Mouse (Mus musculus) stomach, embryonic 16.5 days (tissue): ENCODE measurements around the gene Slc20a1. TPM values are rescaled to one million over a fixed set of nuclear protein-coding genes. Genes with fewer than 3 reads are reported as not detected.

Source experiments
- ATAC-seq: fragments of 200-750 bp; cut with Nextera tagmentation; 2 replicates; pipeline ENCODE4 v1.8.0; 2017; ENCODE audit warnings: moderate number of reproducible peaks, moderate TSS enrichment; ENCODE audit not compliant: insufficient read depth, low FRiP score
- H3K27ac ChIP-seq: fragments of 300-500 bp; sonication (generic); 2 replicates; pipeline ENCODE4 v1.5.1; 2014; ENCODE audit warnings: low read length
- H3K27me3 ChIP-seq: fragments of 300-500 bp; sonication (generic); 2 replicates; pipeline ENCODE4 v1.6.1; 2014; ENCODE audit warnings: low read length, control low read depth, mixed read lengths; ENCODE audit not compliant: control insufficient read depth, insufficient read depth
- H3K36me3 ChIP-seq: fragments of 300-500 bp; sonication (generic); 2 replicates; pipeline ENCODE4 v1.6.1; 2014; ENCODE audit warnings: low read length; ENCODE audit not compliant: control insufficient read depth, insufficient read depth
- H3K4me1 ChIP-seq: fragments of 300-500 bp; sonication (generic); 2 replicates; pipeline ENCODE4 v1.6.1; 2014; ENCODE audit warnings: low read length, control low read depth, mixed read lengths; ENCODE audit not compliant: control insufficient read depth, insufficient read depth
- H3K4me2 ChIP-seq: fragments of 300-500 bp; sonication (generic); 2 replicates; pipeline ENCODE4 v1.6.1; 2014; ENCODE audit warnings: low read depth, low read length, mixed read lengths
- H3K4me3 ChIP-seq: fragments of 300-500 bp; sonication (generic); replicated peaks from 2 replicates; pipeline ENCODE4 v1.5.1; 2014; ENCODE audit warnings: mild to moderate bottlenecking, low read length
- H3K9ac ChIP-seq: fragments of 300-500 bp; sonication (generic); 2 replicates; pipeline ENCODE4 v1.6.1; 2014; ENCODE audit warnings: low read length
- H3K9me3 ChIP-seq: fragments of 300-500 bp; sonication (generic); replicated peaks from 2 replicates; pipeline ENCODE4 v1.6.1; 2016; ENCODE audit warnings: low read length, control low read depth; ENCODE audit not compliant: control insufficient read depth
- WGBS: fragments of 180-500 bp; shearing (Covaris S2); extraction: QIAGEN DNeasy Blood & Tissue Kit; methylation state at CpG from one replicate; pipeline ENCODE4 v1.1.7; 2014; 5-methylcytosine and 5-hydroxymethylcytosine counted together
- polyA plus RNA-seq: library from polyadenylated mRNA; unstranded; fragments of >200 nt; fragmentation: Nextera tagmentation; extraction: Ambion mirVana; gene quantifications from 2 replicates; pipeline ENCODE4 v1.2.1, GENCODE M21; 2015

Gene Slc20a1
- polyA plus RNA-seq, 1 experiment from 2014 or later = 24.8 TPM

DNA sequence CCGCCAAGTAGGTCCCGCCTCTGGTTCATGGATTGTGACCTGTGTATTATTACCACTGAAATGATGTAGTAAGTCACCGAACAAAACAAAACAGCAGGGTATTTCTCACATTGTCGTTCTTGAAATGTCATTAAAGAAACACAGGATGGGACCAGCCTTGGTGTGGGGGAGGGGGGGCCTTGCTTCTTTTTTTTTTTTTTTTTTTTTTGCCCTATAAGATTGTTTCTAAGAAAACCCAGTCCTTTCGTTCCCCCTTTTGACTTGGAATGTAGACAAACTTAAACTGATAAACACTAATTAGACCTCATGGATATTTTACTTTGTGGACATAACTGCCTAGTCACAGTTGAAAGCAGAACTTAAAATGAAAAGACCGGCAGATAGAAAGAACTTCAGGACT is 6.4 kb downstream of the Slc20a1 start:
- 0 out of 2 replicates have a peak, but pooled peaks cover 10% of the 10 kb centered on the region for H3K36me3 ChIP-seq
- H3K9ac ChIP-seq = no peak overlapping the region
- WGBS = 82% methylated on average over 6 of the region's 6 CpGs
- ATAC-seq = no peak
- H3K9me3 ChIP-seq = no peaks in the 10 kb centered on the region
- no peaks in the 10 kb centered on the region for H3K27me3 ChIP-seq
- peaks cover 5% of the 10 kb centered on the region for H3K4me1 ChIP-seq
- no peak overlapping the region for H3K4me3 ChIP-seq
- no peak overlapping the region for H3K27ac ChIP-seq
- no peak overlapping the region for H3K4me2 ChIP-seq

DNA sequence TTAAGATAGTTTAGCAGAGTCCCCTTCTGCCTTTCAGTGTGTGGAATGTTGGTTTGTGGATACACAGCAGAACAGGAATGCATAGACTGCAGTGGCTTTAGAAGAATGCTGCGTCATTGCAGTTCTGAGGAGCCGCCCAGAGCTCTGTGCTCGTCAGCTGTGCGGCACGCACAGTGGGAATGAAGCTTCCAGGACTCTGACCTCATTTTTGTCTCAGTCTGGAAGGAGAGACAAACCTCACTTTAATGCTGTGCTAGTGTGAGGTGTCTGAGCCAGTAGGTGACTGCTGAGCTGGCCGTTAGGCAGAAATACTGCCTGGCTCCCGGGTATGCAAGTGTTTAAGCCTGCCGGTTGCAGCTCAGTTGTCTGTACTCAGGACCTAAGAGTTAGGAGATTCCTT is 8.3 kb downstream of the Slc20a1 start:
- no peak for ATAC-seq
- Histone ChIP-seq H3K4me1 (no peaks in the 10 kb centered on the region), H3K9ac (no peak overlapping the region), H3K36me3 (peaks cover 10% of the 10 kb centered on the region; the same call in 1 of the 2 replicates), H3K27me3 (no peaks in the 10 kb centered on the region), H3K4me2 (no peak overlapping the region), H3K9me3 (no peaks in the 10 kb centered on the region), H3K27ac (no peak overlapping the region), H3K4me3 (no peak overlapping the region)
- 93% methylated on average over 8 of the region's 8 CpGs for WGBS

DNA sequence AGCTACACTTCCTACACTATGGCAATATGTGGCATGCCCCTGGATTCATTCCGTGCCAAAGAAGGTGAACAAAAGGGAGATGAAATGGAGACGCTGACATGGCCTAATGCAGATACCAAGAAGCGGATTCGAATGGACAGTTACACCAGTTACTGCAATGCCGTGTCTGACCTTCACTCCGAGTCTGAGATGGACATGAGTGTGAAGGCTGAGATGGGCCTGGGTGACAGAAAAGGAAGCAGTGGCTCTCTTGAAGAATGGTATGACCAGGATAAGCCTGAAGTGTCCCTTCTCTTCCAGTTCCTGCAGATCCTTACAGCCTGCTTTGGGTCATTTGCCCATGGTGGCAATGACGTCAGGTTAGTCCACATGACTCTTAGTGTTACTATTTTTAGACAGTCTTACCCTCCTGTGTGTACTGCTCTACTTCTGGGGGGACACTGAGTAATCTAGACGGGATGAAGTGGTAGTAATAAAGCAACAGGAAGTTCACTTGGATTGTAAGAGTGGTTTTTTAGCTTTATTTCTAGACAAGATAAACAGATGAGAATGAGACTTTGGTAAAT is 9.7 kb downstream of the Slc20a1 start:
- Histone ChIP-seq H3K9ac (no peak overlapping the region), H3K9me3 (no peaks in the 10 kb centered on the region), H3K4me1 (no peaks in the 10 kb centered on the region), H3K27me3 (no peaks in the 10 kb centered on the region), H3K27ac (no peak overlapping the region), H3K4me2 (no peak overlapping the region), H3K36me3 (peaks cover 10% of the 10 kb centered on the region; the same call in 1 of the 2 replicates), H3K4me3 (no peak overlapping the region)
- WGBS = 86% methylated on average over 8 of the region's 8 CpGs
- ATAC-seq = no peak

DNA sequence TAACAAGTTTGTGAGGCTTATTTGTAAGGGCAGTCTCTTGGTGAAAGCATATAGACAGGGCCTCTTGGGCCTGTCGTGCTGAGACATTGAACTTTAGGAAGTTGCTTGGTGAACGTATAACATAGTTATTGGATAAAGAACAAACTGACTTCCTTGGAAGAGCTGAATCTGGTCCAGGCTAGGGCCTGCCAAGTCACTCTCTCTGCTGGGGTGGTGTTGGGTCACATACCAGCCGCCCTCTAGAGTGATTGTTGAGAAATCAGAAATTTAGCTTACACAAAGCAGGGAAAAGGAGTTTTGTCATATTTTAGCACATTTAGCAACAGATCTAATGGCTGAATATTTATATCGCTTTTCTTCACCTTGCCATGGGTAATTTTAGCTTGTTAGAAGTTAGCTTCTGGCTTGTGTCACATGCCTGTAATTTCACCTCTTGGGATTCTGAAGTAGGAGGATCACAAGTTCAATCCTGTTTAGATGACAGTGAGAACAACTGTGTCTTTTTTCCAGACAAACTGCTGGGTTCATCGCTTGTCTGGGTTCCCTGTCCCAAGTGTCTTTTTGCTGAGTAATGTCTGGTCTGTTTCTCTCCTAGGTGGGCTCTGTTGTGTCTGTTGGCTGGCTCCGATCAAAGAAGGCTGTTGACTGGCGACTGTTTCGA is 11.7 kb downstream of the Slc20a1 start:
- H3K36me3 ChIP-seq = peaks cover 10% of the 10 kb centered on the region; the same call in 1 of the 2 replicates
- WGBS = 88% methylated on average over 8 of the region's 8 CpGs
- no peak overlapping the region for H3K27ac ChIP-seq
- H3K4me3 ChIP-seq = no peak overlapping the region
- H3K27me3 ChIP-seq = no peaks in the 10 kb centered on the region
- H3K9ac ChIP-seq = no peak overlapping the region
- H3K4me1 ChIP-seq = no peaks in the 10 kb centered on the region
- no peaks in the 10 kb centered on the region for H3K9me3 ChIP-seq
- no peak for ATAC-seq
- no peak overlapping the region for H3K4me2 ChIP-seq

DNA sequence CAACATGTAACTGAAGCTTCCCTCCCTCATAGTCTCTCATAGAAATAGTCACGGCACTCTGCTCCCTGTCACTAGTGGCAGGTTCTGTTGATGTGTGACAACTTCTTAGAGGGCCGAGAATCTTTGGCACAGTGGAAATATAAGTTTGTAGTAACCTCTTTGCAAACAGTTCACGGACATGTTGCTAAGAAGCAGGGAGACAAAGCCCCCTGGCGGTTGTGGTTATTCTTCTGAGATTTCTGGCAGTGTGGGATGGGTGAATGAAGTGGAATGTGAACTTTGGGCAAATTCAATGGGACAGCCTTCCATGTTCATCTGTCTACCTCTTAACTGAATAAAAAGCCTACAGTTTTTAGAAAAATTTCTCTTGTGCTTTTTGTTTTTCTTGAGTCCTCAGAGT is 12.7 kb downstream of the Slc20a1 start:
- H3K9ac ChIP-seq = no peak overlapping the region
- no peaks in the 10 kb centered on the region for H3K27me3 ChIP-seq
- WGBS = 79% methylated on average over 4 of the region's 4 CpGs
- ATAC-seq = no peak
- H3K36me3 ChIP-seq = peaks cover 10% of the 10 kb centered on the region; the same call in 1 of the 2 replicates
- H3K27ac ChIP-seq = no peak overlapping the region
- no peak overlapping the region for H3K4me2 ChIP-seq
- H3K4me3 ChIP-seq = no peak overlapping the region
- no peaks in the 10 kb centered on the region for H3K9me3 ChIP-seq
- H3K4me1 ChIP-seq = no peaks in the 10 kb centered on the region

DNA sequence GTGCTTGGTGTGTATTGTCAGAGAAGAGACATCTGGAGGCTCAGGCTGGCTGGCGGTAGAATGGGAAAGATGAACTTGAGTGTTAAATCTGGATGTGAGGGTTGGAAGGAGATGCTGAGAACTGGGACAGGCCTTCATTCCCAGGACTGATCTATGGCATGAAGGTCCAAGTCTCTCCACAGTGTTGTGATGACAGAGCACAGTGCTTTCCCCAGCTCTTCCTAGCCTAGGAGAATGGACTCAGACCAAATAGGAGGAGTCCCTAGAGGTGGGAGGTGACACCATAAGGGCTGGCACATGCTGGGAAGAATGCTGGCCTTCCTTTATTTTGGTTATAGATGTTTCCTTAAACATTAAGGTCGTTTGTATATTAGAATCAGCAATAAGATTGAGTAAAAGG is 13.4 kb downstream of the Slc20a1 start:
- Histone ChIP-seq H3K9ac (no peak overlapping the region), H3K4me2 (no peak overlapping the region), H3K27ac (no peak overlapping the region), H3K27me3 (no peaks in the 10 kb centered on the region), H3K4me3 (no peak overlapping the region), H3K36me3 (peaks cover 10% of the 10 kb centered on the region; the same call in 1 of the 2 replicates), H3K9me3 (no peaks in the 10 kb centered on the region), H3K4me1 (no peaks in the 10 kb centered on the region)
- ATAC-seq = no peak
- WGBS = 52% methylated on average over 2 of the region's 2 CpGs

DNA sequence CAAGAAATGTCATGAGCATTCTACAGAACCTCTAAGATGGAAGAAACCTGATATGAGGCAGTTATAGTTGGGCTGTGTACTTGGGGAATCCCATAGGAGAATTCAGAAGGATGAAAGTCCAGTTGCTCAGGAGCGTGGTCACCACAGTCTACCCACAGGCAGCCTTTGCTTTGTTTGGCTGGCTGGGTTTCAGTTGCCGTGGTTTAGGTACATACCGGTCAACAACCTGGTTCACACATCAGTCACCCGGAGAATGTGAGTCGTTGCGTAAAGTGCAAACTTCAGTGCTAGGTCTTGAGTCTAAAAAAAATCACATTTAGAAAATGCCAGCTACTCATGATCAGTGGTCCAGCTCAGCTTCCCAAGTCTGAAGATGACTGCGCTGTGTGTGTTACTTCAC is 14.0 kb downstream of the Slc20a1 start:
- WGBS = 86% methylated on average over 7 of the region's 7 CpGs
- Histone ChIP-seq H3K4me1 (no peaks in the 10 kb centered on the region), H3K27me3 (no peaks in the 10 kb centered on the region), H3K36me3 (peaks cover 10% of the 10 kb centered on the region; the same call in 1 of the 2 replicates), H3K9me3 (no peaks in the 10 kb centered on the region), H3K9ac (no peak overlapping the region), H3K4me2 (no peak overlapping the region), H3K27ac (no peak overlapping the region), H3K4me3 (no peak overlapping the region)
- no peak for ATAC-seq

DNA sequence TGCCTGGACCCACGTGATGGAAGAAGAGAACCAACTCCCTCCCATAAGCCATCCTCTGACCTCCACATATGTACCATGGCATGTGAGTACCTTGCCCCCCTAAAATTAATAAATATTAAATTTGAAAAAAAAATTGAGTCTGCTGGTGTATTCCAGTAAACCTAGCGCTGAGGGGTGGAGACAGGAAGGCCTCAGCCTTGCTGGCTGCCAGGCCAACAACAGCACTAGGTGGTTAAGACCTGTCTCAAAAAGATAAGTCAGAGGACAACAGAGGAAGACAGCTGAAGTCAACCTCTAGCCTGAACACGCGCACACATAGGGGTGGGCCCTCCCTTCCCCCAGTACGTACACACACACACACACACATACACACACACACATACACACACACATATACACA is 16.2 kb downstream of the Slc20a1 start:
- Histone ChIP-seq H3K27ac (no peak overlapping the region), H3K9ac (no peak overlapping the region), H3K36me3 (no peaks in the 10 kb centered on the region; the same call in 1 of the 2 replicates), H3K4me2 (no peak overlapping the region), H3K9me3 (no peaks in the 10 kb centered on the region), H3K4me1 (no peaks in the 10 kb centered on the region), H3K27me3 (no peaks in the 10 kb centered on the region), H3K4me3 (no peak overlapping the region)
- WGBS = 90% methylated on average over 5 of the region's 5 CpGs
- no peak for ATAC-seq

DNA sequence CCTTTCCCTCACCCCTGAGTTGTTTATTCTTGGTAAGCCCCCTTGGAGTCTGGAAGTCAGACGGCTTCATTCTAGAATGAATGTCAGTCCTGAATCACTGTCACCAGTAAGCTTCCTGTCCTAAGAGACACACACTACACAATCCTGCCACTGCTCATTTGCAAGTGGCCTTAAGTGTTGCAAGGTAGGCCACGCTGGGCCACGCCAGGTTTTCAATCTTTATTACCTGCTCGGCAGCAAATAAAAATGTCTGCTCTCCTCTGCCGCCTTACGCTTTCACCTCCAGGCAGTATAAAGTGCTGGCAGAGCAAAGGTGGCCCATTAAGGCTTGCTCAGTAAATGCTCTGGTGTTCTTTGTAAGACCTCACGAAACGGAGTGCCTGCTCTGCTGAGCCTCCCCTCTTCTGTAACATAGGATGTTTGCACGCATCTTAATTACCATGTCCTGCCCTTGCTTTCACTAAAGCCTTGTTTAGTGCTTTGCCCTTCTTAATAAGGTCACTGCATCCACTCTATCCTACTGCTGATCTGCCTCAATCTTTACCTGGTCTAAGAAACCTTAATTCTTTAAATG is 19.1 kb downstream of the Slc20a1 start:
- Histone ChIP-seq H3K27ac (no peak overlapping the region), H3K4me2 (no peak overlapping the region), H3K4me1 (no peaks in the 10 kb centered on the region), H3K9ac (no peak overlapping the region), H3K9me3 (no peaks in the 10 kb centered on the region), H3K36me3 (no peaks in the 10 kb centered on the region), H3K27me3 (no peaks in the 10 kb centered on the region), H3K4me3 (no peak overlapping the region)
- no peak for ATAC-seq
- 43% methylated on average over 9 of the region's 9 CpGs for WGBS
